Mouse (Mus musculus): ENCODE data around the gene Lgr6.

DNA sequence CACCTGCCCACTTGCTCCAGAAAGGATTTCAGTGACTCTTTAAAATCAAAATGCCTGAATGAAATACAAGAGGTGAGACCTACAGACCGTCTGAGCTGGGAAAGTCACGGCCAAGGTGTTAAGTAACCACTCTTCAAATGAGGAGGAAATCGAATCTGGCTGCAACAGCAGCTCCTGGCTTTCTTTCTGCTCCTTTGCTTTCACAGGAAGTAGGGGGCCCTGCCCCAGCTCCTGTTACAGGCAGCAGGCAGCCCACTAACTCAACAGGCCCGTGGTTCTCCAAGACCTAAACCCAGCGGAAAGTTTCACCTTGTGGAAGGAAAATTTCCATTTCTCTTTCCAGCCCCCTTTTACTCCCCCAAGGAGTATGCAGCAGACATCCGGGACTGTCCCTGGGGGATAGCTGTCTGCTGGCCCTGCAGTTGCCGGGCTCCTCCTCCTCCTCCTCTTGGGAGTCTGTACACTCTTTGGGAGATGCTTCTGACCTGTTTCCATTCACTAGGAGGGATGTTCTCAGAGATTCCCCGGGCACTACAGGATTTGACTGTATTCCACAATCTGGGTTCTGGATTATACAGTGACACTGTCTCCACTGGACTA lies 112.9 kb downstream of the Lgr6 start:
- TF ChIP-seq POLR2A (IDR thresholded peaks at IDR 0.05; ENCODE audit: control insufficient read depth, extremely low read depth, insufficient read depth, low read length, poor library complexity) = no peak
- TF ChIP-seq CTCF (IDR thresholded peaks at IDR 0.05; ENCODE audit: borderline replicate concordance, control insufficient read depth, extremely low read depth, insufficient read depth, low read length, poor library complexity) = no peak

Measured in thymus, adult 2 months (tissue).